Mouse (Mus musculus) left cerebral cortex, postnatal 4 days (tissue): ENCODE data around the gene Gpatch8. TPM values are rescaled to one million over a fixed set of nuclear protein-coding genes. Genes with fewer than 3 reads are reported as not detected.

Source experiments
- DNase-seq: peaks from one replicate; pipeline ENCODE4 v3.0.0-alpha.2; 2022
- intact Hi-C: fragments of 180-260 bp; cut with DNase I; formaldehyde crosslinking; loops from one replicate; pipeline ENCODE4 v1.15.1; 2025
- total RNA-seq, 2 experiments: library from RNA; stranded (reverse); gene quantifications; 2 replicates each; pipeline ENCODE4 v1.2.3; 2021

Gpatch8 gene
- total RNA-seq, 2 experiments from 2014 or later: 59.6 to 62.6 TPM

GRCm38 (mm10) chr11:102510226-102510625 is 46.0 kb downstream of the Gpatch8 start:
- intact Hi-C loops: no loop called here
- no peak for DNase-seq

- intact Hi-C loops: no loop called here
- DNase-seq: no peak
Observed at GRCm38 (mm10) chr11:102496732-102497131, 59.5 kb downstream of the Gpatch8 start.

- no peak for DNase-seq
Observed at GRCm38 (mm10) chr11:102496206-102496605, 60.0 kb downstream of the Gpatch8 start.

GRCm38 (mm10) chr11:102495742-102496141 is 60.5 kb downstream of the Gpatch8 start:
- intact Hi-C loops: no loop called here
- DNase-seq: no peak

More at GRCm38 (mm10) chr11:102496206-102496605, 60.0 kb downstream of the Gpatch8 start:
- intact Hi-C loops: no loop called here

- intact Hi-C loops: no loop called here
- DNase-seq: no peak
Observed at GRCm38 (mm10) chr11:102495114-102495513, 61.1 kb downstream of the Gpatch8 start.

DNA sequence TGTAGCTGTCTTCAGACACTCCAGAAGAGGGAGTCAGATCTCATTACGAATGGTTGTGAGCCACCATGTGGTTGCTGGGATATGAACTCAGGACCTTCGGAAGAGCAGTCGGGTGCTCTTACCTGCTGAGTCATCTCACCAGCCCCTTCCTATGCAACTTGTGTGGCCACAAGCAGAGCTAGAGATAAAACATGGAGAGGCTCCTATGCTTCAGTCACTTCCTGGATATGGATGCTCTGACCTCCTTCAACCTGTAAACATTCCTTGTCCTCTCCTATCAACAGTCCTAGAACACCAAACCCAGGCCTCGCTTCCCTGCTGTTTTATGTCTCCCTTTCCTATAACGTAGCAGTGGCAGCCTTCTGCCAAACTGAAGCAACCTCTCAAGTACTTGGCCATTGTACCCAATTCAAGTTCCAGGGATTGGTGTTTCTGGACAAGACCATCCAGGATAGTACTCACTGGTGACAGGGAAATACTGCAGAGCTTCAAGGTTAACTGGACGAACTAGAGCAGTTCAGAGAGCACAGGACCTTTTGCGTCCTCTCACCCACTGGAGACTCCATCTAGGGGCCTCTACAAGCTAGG is 62.0 kb downstream of the Gpatch8 start:
- no peak for DNase-seq
- intact Hi-C loops: no loop called here

GRCm38 (mm10) chr11:102493241-102493640 is 63.0 kb downstream of the Gpatch8 start:
- no peak for DNase-seq
- intact Hi-C loops: no loop called here

DNA sequence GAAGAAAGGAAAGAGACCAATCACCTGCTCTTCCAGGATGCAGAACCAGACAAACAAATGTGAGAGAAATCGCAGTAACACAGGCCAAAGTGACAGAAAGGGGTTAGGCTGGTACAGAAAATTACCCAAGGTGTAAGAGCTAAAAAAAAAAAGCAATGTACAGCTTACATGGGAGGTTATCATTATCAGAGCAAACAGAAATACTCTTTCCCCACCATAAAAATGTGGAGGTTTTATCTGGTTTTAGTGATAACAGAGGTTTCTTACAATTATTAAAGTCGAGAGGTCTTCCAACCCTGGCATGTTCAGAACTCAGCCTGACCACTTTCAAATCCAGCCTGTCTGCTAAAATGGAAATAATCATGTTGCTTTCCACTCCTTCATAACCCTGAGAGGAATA is 68.3 kb downstream of the Gpatch8 start:
- intact Hi-C loops: loop anchor here (10.0 kb wide), 2 partner anchors 47 to 167 kb away; no protein-coding TSS in a partner anchor
- DNase-seq: no peak

DNA sequence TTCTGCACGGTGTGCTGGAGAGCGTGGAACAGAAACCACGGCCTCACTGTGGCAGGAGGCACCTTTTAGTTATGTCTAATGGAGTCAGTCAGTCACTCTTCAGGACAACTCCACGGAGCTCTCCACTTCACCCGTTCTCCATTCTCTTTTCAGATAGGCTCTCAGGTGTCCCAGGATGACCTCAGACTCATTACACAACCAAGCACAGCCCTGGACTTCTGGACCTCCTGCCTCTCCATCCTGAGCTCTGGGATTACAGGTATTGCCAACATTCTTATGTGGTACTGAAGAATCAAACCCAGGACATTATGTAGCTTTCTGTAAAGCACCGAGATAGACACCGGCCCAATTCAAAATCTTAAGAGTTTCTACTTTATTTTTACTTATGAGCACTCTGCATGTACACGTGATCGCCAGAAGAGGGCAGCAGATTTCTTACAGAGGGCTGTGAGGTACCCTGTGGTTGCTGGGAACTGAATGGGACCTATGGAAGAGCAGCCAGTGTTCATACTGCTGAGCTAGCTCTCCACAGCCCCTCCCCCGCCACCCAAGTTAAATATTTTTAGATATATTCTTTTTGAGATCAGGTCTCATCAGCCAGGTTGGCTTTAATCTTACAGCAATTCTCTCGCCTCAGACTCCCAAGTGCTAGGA is 69.3 kb downstream of the Gpatch8 start:
- intact Hi-C loops: loop anchor here (10.0 kb wide), 2 partner anchors 48 to 168 kb away; no protein-coding TSS in a partner anchor
- DNase-seq: peak; percentile 44

DNA sequence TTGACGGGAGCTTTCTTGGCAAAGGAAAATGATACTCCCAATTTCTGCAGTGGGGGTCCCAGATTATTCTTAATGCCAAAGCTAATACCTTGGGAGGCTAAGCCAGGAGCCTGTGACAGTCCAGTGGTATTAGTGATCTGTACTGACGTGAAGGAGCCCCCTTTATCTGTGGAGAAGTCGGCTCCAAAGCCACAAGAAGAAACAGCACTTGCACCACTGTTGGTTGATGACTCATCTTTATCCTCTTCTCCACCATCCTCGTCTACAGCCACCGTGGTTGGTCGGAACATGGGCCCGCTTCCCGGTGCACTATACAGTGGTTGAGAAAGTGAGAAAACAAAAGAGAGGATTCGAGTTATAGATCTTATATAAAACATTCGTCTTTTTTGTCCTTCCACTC is 74.4 kb downstream of the Gpatch8 start:
- no peak for DNase-seq
- intact Hi-C loops: loop anchor here (10.0 kb wide), 2 partner anchors 53 to 173 kb away; no protein-coding TSS in a partner anchor

- no peak for DNase-seq
- intact Hi-C loops: loop anchor here (10.0 kb wide), 2 partner anchors 54 to 174 kb away; no protein-coding TSS in a partner anchor
Observed at GRCm38 (mm10) chr11:102480897-102481296, 75.3 kb downstream of the Gpatch8 start.

DNA sequence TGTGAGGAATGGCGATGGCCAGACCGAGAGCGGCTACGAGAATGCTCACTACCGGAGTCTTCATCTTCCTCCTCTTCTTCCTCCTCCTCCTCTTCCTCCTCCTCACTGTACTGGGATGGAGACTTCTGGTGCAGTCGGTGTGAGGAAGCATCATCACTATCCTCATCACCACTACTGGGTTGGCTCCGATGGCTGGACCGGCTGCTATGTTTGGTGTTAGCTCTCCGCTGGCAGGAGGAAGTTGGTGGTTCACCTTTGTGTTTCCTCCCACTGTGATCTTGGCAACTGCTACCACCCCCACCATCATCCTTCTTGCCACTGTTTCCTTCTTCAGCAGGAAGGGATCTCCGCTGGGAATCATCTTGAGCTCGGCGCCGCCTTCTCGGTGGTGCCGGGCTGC is 76.1 kb downstream of the Gpatch8 start:
- no peak for DNase-seq
- intact Hi-C loops: loop anchor here (10.0 kb wide), 2 partner anchors 55 to 175 kb away; no protein-coding TSS in a partner anchor

DNA sequence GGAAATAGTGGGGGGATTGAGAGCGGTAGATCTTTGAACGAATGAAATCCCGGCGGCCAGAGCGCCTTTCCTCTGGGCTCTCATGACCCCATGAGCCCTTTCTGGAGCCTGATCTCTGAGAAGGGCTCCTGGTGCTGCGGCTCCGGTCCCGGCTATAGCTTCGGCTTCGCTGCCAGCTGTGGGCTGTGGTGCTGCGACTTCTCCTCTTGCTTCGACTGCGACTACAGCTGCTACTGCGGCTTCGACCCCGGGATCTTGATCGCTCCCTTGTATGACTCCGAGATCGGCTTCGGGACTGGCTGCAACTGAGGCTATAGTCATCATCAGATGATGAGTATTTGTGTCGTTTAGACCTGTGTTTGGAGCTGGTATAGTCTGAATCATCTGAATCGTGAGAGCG is 76.6 kb downstream of the Gpatch8 start:
- intact Hi-C loops: no loop called here
- no peak for DNase-seq

GRCm38 (mm10) chr11:102478671-102479070 is 77.5 kb downstream of the Gpatch8 start:
- no peak for DNase-seq
- intact Hi-C loops: no loop called here

DNA sequence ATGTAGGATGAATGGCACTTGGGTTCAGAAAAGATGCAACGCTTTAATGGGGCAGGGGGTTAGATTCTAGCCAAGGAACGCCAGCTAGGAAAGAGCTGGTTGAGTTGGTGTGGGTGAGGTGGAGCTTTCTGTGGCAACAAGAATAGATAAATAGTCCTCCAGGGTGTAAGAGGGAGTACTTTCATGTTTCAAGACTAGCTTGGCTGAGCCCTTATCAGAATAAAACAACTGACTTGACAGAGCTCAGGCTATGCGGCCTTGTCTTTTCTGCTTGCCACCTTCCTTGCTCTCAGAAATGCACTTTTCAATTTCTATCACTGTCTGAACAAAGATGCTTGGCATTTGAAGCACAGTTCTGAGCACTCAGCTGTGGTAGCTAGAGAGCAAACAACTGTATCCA is 81.2 kb downstream of the Gpatch8 start:
- intact Hi-C loops: no loop called here
- no peak for DNase-seq

DNA sequence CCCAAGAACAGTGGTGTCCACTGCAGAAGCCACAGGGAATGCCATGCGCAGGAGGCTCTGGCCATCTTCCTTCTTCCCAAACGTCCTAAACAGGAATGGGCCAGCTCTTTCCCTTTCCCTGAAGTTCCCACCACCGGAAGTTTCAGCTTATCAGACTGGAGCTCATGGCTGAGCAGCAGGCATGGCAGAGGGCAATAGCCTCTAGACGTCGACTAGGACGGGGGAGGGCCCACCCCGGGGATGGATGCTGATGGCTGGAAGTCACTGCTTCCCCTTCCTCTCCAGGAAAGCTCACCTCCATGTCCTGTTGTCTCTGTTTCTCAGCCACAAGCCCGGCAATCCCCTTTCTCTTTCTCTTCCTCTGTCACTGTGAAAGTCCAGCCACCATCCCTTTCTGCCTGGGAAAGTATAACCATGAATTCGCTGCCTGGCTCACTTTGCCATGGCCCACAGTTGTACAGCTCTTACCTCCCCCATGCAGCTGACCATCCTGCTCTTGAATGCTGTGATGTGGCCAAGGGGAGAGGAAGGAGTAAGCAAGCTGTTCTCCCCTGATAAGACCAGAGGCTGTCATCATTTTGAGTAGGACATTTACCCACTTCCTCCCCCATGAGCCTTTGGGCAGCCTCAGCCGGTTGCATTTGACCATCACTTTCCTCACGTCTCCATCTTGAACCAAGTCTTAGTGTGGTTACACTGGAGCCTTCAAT is 86.4 kb downstream of the Gpatch8 start, which contains the start of gene Itga2b:
Itga2b (minus strand) TSS at position 475 of the 710 bp plus-strand sequence.
- intact Hi-C loops: no loop called here

DNA sequence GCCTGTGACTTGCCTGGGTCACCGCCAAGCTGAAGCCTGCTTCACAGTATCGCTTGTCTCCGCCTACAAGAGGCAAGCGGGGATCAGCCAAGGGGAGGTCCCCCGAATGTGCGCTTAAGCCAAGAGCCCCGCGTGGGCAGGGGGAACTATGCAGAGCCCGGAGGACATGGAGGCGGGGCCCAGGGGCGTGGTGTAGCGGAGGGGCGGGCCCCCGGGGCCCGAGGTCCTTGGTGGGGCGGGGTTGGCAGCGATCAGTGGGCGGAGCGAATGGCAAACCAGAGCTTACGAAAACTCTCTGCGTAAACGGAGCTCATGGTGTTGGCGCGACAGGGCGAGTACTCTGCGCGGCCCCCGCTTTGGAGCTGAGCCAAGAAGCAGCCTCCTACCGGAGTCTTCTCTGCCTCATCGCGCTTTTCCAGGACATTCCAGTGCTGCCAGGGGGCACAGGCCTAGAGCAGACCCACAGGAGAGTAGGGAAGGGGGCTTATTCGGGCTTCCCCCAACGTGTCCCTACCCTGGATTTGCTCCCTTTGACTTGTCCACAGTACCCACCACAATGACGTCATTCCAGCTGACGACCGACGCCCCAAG is 89.1 kb downstream of the Gpatch8 start:
- intact Hi-C loops: no loop called here
- DNase-seq: peak; percentile 97

More for the DNA sequence above, 86.4 kb downstream of the Gpatch8 start, which contains the start of gene Itga2b:
- no peak for DNase-seq

- DNase-seq: peak; percentile 46
- intact Hi-C loops: no loop called here
Observed at GRCm38 (mm10) chr11:102465713-102466436, 90.3 kb downstream of the Gpatch8 start.

- DNase-seq: no peak
- intact Hi-C loops: no loop called here
Observed at GRCm38 (mm10) chr11:102464901-102465300, 91.3 kb downstream of the Gpatch8 start.

GRCm38 (mm10) chr11:102461764-102462163 is 94.4 kb downstream of the Gpatch8 start:
- no peak for DNase-seq

More at GRCm38 (mm10) chr11:102461764-102462163, 94.4 kb downstream of the Gpatch8 start:
- intact Hi-C loops: no loop called here
